Mouse (Mus musculus) ES-Bruce4 (cell line): ENCODE measurements around the gene Hoxa3.

ENCODE experiments used
- CTCF ChIP-seq: IDR thresholded peaks from one replicate; pipeline ENCODE4 v1.8.1; 2011; ENCODE audit warnings: low read depth, low read length
- EP300 ChIP-seq: IDR thresholded peaks from 2 replicates; pipeline ENCODE4 v1.6.1; 2011; ENCODE audit warnings: low read depth, low read length; ENCODE audit not compliant: insufficient read depth
- POLR2A ChIP-seq: IDR thresholded peaks from one replicate; pipeline ENCODE4 v1.8.1; 2011; ENCODE audit warnings: low read length; ENCODE audit not compliant: insufficient read depth

GRCm38 (mm10) chr6:52242801-52243332 is 29.7 kb upstream of the Hoxa3 start:
- no peak for TF ChIP-seq CTCF
- TF ChIP-seq POLR2A: no peak
- TF ChIP-seq EP300: no peak
